Mouse (Mus musculus): ENCODE results near the gene Prf1. TPM values are rescaled to one million over a fixed set of nuclear protein-coding genes. Genes with fewer than 3 reads are reported as not detected.

The Prf1 gene
- total and polyA plus RNA-seq, 2 experiments from 2014 or later: not detected

DNA sequence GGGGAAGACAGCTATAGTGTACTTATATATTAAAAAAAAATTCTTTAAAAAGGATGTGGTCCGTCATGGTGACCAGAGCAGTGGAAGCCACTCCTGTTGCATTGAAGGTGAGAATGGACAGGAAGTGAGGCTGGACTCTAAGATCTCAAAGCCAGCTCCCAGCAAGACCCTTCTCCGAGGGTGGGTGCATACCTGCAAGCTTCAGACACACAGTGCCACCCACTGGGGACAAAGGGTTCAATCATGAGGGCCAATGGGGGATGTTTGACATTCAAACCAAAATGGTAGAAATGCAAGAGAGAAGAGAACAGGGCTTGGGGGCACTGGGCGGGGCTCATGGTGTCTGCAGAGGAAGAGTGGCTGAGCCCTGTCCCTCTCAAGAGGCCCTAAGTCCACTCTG lies 20.9 kb downstream of the Prf1 start:
- 93% methylated on average over 3 of the region's 3 CpGs for WGBS
- DNase-seq (no peak), ATAC-seq (no peak)
- no peak overlapping the region for H3K27ac ChIP-seq (ENCODE audit: low read depth, low read length)
- TF ChIP-seq CTCF (IDR thresholded peaks at IDR 0.05; ENCODE audit: low read depth): 0 out of 2 replicates have a peak, but pooled peaks have one; percentile 2
- H3K4me3 ChIP-seq (ENCODE audit: low read depth, low read length): no peak overlapping the region
- no peaks in the 10 kb centered on the region for H3K4me1 ChIP-seq (ENCODE audit: insufficient read depth)
- no peaks in the 10 kb centered on the region for H3K9me3 ChIP-seq (ENCODE audit: low read length)
- H3K4me2 ChIP-seq (ENCODE audit: low read depth): no peak overlapping the region
- no peak overlapping the region for H3K9ac ChIP-seq
- H3K36me3 ChIP-seq (ENCODE audit: insufficient read depth): peaks cover 2% of the 10 kb centered on the region; the same call in 1 of the 2 replicates
- H3K27me3 ChIP-seq (ENCODE audit: insufficient read depth, low read length): no peaks in the 10 kb centered on the region

DNA sequence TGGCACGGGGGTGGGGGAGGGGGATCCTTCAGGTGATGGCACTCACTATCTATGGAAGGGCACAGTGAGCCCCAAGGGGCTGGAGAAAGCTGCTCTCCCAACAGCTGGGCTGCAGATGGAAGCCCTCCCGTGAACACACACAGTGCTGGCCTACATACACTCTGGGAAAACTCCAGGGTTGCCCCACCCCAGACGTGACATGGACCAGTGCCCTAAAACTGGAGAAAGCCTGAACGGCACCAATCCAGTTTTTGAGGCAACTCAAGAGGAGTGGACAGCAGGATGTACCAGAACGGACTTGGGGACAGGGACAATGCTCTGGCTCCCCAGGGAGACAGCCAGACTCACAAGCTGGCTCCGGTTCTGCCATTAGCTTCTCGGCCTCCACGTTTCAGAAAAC lies 27.1 kb downstream of the Prf1 start:
- H3K36me3 ChIP-seq (ENCODE audit: insufficient read depth): peaks cover 2% of the 10 kb centered on the region; the same call in 1 of the 2 replicates
- DNase-seq: no peak
- no peak for TF ChIP-seq CTCF (IDR thresholded peaks at IDR 0.05; ENCODE audit: low read depth)
- no peaks in the 10 kb centered on the region; the same call in 1 of the 2 replicates for H3K27me3 ChIP-seq (ENCODE audit: insufficient read depth, low read length)
- H3K9me3 ChIP-seq (ENCODE audit: low read length): no peaks in the 10 kb centered on the region
- H3K4me1 ChIP-seq (ENCODE audit: insufficient read depth): no peaks in the 10 kb centered on the region
- no peak for ATAC-seq
- no peak overlapping the region for H3K9ac ChIP-seq
- H3K27ac ChIP-seq (ENCODE audit: low read depth, low read length): no peak overlapping the region
- no peak overlapping the region for H3K4me2 ChIP-seq (ENCODE audit: low read depth)
- WGBS: 85% methylated on average over 8 of the region's 8 CpGs
- no peak overlapping the region for H3K4me3 ChIP-seq (ENCODE audit: low read depth, low read length)

DNA sequence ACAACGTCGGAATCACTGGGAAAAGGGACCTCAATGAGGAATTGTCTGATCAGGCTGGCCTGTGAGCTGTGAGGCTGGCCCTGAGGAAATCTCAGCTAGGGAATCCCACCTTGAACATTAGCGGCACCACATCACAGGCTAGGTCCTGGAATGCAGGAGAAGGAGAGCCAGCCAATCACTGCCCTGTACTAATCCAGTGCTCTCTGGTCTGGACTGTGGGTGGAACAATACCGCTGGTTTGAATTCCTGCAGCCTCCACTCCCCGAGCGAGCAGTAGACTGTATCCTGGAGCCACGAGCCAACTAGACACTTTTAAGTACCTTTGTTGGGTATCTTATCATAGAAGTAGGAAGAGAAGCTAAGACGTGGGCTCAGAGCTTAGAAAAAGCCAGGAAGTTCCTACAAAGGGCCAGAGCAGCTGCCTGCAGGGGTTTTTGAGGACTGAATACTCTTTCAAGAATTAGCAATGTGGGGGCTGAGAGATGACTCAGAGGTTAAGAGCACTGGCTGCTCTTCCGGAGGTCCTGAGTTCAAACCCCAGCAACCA lies 28.2 kb downstream of the Prf1 start:
- TF ChIP-seq CTCF (IDR thresholded peaks at IDR 0.05; ENCODE audit: low read depth): no peak
- DNase-seq (no peak), ATAC-seq (no peak)
- no peak overlapping the region for H3K4me3 ChIP-seq (ENCODE audit: low read depth, low read length)
- no peak overlapping the region for H3K27ac ChIP-seq (ENCODE audit: low read depth, low read length)
- no peaks in the 10 kb centered on the region for H3K9me3 ChIP-seq (ENCODE audit: low read length)
- no peaks in the 10 kb centered on the region; the same call in 1 of the 2 replicates for H3K27me3 ChIP-seq (ENCODE audit: insufficient read depth, low read length)
- H3K4me1 ChIP-seq (ENCODE audit: insufficient read depth): 0 out of 2 replicates have a peak, but pooled peaks cover under 1% of the 10 kb centered on the region
- no peak overlapping the region for H3K9ac ChIP-seq
- no peak overlapping the region for H3K4me2 ChIP-seq (ENCODE audit: low read depth)
- no peaks in the 10 kb centered on the region for H3K36me3 ChIP-seq (ENCODE audit: insufficient read depth)
- WGBS: 30% methylated on average over 9 of the region's 9 CpGs

DNA sequence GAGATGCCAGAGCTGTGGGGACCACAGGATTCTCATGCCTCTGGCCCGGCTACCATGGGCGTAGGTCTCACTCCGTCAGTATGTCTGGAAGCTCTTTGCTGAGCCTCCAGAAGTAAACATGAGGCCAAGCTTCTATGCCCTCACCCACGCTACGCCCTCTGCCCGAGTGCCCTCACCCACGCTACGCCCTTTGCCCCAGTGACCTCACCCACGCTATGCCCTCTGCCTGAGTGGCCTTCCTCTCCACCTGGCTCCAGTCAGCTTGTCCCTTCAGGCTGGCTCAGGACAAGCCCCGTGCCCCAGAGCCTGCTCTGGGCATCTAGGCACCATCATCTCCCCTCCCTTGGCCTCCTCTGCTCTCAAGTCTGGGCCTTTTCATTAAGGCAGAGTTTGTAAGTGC lies 29.9 kb downstream of the Prf1 start:
- 0 out of 2 replicates have a peak, but pooled peaks cover 4% of the 10 kb centered on the region for H3K4me1 ChIP-seq (ENCODE audit: insufficient read depth)
- no peaks in the 10 kb centered on the region for H3K9me3 ChIP-seq (ENCODE audit: low read length)
- no peak for ATAC-seq
- no peak overlapping the region for H3K27ac ChIP-seq (ENCODE audit: low read depth, low read length)
- no peak for TF ChIP-seq CTCF (IDR thresholded peaks at IDR 0.05; ENCODE audit: low read depth)
- no peak overlapping the region for H3K9ac ChIP-seq
- no peak for DNase-seq
- no peak overlapping the region for H3K4me3 ChIP-seq (ENCODE audit: low read depth, low read length)
- 86% methylated on average over 10 of the region's 10 CpGs for WGBS
- H3K27me3 ChIP-seq (ENCODE audit: insufficient read depth, low read length): no peaks in the 10 kb centered on the region; the same call in 1 of the 2 replicates
- H3K4me2 ChIP-seq (ENCODE audit: low read depth): no peak overlapping the region
- no peaks in the 10 kb centered on the region for H3K36me3 ChIP-seq (ENCODE audit: insufficient read depth)

DNA sequence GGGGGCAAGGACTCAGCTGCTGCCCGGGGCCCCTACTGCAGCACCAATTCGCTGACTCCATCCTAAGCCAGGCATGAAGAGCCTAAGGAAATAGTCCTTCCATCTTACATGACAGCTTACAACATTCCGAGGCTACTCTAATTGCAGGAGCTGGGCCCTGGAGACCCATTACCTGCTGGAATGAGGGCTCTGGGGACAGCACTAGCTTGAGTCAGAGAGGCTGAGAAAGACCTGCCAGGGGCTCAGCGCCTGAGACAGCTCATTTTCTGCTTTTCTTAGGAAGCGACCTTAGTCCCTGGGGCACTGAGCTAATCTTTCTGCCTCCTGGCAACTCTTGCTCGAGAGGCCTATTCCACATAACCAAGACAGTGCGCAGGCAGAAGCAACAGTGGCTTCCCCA lies 31.3 kb downstream of the Prf1 start:
- whole genome bisulfite sequencing: 64% methylated on average over 7 of the region's 7 CpGs
- Histone ChIP-seq H3K27ac (ENCODE audit: low read depth, low read length) (no peak overlapping the region), H3K4me2 (ENCODE audit: low read depth) (no peak overlapping the region), H3K4me3 (ENCODE audit: low read depth, low read length) (no peak overlapping the region), H3K36me3 (ENCODE audit: insufficient read depth) (no peaks in the 10 kb centered on the region), H3K9ac (no peak overlapping the region), H3K4me1 (ENCODE audit: insufficient read depth) (0 out of 2 replicates have a peak, but pooled peaks cover 4% of the 10 kb centered on the region), H3K9me3 (ENCODE audit: low read length) (no peaks in the 10 kb centered on the region), H3K27me3 (ENCODE audit: insufficient read depth, low read length) (no peaks in the 10 kb centered on the region; the same call in 1 of the 2 replicates)
- no peak for ATAC-seq
- no peak for DNase-seq
- TF ChIP-seq CTCF (IDR thresholded peaks at IDR 0.05; ENCODE audit: low read depth): no peak

DNA sequence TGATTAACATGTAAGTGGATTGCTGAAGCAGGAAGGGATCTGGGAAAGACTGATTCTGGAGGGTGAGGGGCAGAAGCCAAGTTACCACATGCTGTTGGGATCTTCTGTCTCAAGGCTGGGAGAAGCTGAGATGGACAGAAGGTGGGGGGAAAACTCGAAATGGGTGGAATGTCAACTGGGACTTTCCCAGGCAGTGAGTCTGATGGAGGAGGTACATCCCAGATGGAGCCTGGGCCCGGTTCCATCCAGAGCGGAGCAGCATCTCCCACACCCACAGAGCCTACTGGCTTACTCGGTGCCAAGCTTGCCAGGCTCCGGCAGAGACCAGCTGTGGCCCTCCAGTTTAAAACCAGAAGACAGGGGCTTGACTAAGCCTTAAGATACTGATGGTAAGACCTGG lies 33.4 kb downstream of the Prf1 start:
- no peak overlapping the region for H3K9ac ChIP-seq
- DNase-seq: peak; percentile 74
- 0 out of 2 replicates have a peak, but pooled peaks cover 4% of the 10 kb centered on the region for H3K4me1 ChIP-seq (ENCODE audit: insufficient read depth)
- no peaks in the 10 kb centered on the region for H3K9me3 ChIP-seq (ENCODE audit: low read length)
- TF ChIP-seq CTCF (IDR thresholded peaks at IDR 0.05; ENCODE audit: low read depth): no peak
- no peaks in the 10 kb centered on the region for H3K36me3 ChIP-seq (ENCODE audit: insufficient read depth)
- H3K4me3 ChIP-seq (ENCODE audit: low read depth, low read length): no peak overlapping the region
- peak; percentile 93 for ATAC-seq
- H3K27ac ChIP-seq (ENCODE audit: low read depth, low read length): peak overlapping the region; percentile 15; the same call in 1 of the 2 replicates
- H3K4me2 ChIP-seq (ENCODE audit: low read depth): no peak overlapping the region
- 44% methylated on average over 5 of the region's 5 CpGs for WGBS
- H3K27me3 ChIP-seq (ENCODE audit: insufficient read depth, low read length): no peaks in the 10 kb centered on the region; the same call in 1 of the 2 replicates

DNA sequence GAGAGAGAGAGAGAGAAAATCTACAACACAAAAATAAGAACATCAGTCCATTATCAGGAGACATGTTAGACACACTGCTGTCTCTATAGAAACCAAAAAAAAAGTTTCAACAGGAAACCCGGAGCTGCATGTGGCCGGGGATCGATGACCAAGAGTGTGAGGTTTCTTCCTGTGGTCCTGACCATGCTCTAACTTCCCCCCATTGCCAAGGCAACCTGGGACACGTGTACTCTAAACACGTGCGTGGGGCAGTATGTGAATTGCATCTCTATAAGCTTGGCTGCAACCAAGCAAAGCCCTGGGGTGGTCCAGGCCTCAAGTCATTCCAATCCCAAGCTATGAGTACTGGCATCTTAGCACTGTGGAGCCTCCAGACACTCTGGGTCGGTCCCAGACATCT lies 36.9 kb downstream of the Prf1 start:
- Histone ChIP-seq H3K9me3 (ENCODE audit: low read length) (no peaks in the 10 kb centered on the region), H3K36me3 (ENCODE audit: insufficient read depth) (no peaks in the 10 kb centered on the region), H3K27me3 (ENCODE audit: insufficient read depth, low read length) (no peaks in the 10 kb centered on the region), H3K4me3 (ENCODE audit: low read depth, low read length) (no peak overlapping the region), H3K4me2 (ENCODE audit: low read depth) (no peak overlapping the region), H3K9ac (no peak overlapping the region), H3K4me1 (ENCODE audit: insufficient read depth) (0 out of 2 replicates have a peak, but pooled peaks cover 4% of the 10 kb centered on the region), H3K27ac (ENCODE audit: low read depth, low read length) (no peak overlapping the region)
- no peak for TF ChIP-seq CTCF (IDR thresholded peaks at IDR 0.05; ENCODE audit: low read depth)
- no peak for DNase-seq
- ATAC-seq: no peak
- WGBS: 76% methylated on average over 7 of the region's 7 CpGs

Measured in forebrain, postnatal 0 days (tissue).